Mouse (Mus musculus) frontal cortex, adult (tissue): Measurements from ENCODE around the gene Pmm2.

Source experiments
- ATAC-seq: cut with Nextera tagmentation; 2 replicates; pipeline ENCODE4 v1.9.2; 2017; ENCODE audit warnings: mild to moderate bottlenecking, moderate library complexity, mixed read lengths; ENCODE audit not compliant: low TSS enrichment

The Pmm2 gene

GRCm38 (mm10) chr16:8637217-8638051 lies at the start of gene Pmm2, which contains the start of gene Tmem186:
Gene Pmm2 (plus strand): TSS chr16:8637674.
Gene Tmem186 (minus strand): TSS chr16:8637712.
- ATAC-seq = peak; percentile 96

GRCm38 (mm10) chr16:8595411-8595810 lies 42.1 kb upstream of the Pmm2 start:
- ATAC-seq = peak; percentile 74

GRCm38 (mm10) chr16:8596336-8596735 lies 41.1 kb upstream of the Pmm2 start:
- peak; percentile 77 for ATAC-seq

- no peak for ATAC-seq
Observed at GRCm38 (mm10) chr16:8597516-8597915, 40.0 kb upstream of the Pmm2 start.

GRCm38 (mm10) chr16:8603789-8604188 lies 33.7 kb upstream of the Pmm2 start:
- ATAC-seq = no peak

- ATAC-seq = no peak
Observed at GRCm38 (mm10) chr16:8610397-8610796, 27.1 kb upstream of the Pmm2 start.

- ATAC-seq = no peak
Observed at GRCm38 (mm10) chr16:8612214-8613005, 25.1 kb upstream of the Pmm2 start.

- ATAC-seq = no peak
Observed at GRCm38 (mm10) chr16:8613039-8613438, 24.4 kb upstream of the Pmm2 start.

- ATAC-seq = no peak
Observed at GRCm38 (mm10) chr16:8613447-8613846, 24.0 kb upstream of the Pmm2 start.

GRCm38 (mm10) chr16:8619659-8620314 lies 17.7 kb upstream of the Pmm2 start:
- ATAC-seq = no peak

- ATAC-seq = no peak
Observed at GRCm38 (mm10) chr16:8620315-8621115, 17.0 kb upstream of the Pmm2 start.

- no peak for ATAC-seq
Observed at GRCm38 (mm10) chr16:8630419-8630818, 7.1 kb upstream of the Pmm2 start.

GRCm38 (mm10) chr16:8631428-8631827 lies 6.0 kb upstream of the Pmm2 start:
- no peak for ATAC-seq

GRCm38 (mm10) chr16:8636867-8637216 lies 632 bp upstream of the Pmm2 start:
- ATAC-seq = no peak; the same call in 1 of the 2 replicates

GRCm38 (mm10) chr16:8638131-8638530 lies 657 bp downstream of the Pmm2 start:
- ATAC-seq = no peak

GRCm38 (mm10) chr16:8639466-8640191 lies 2.2 kb downstream of the Pmm2 start:
- no peak for ATAC-seq

- peak; percentile 85 for ATAC-seq
Observed at GRCm38 (mm10) chr16:8643855-8644254, 6.4 kb downstream of the Pmm2 start.

- 0 out of 2 replicates have a peak, but pooled peaks have one; percentile 41 for ATAC-seq
Observed at GRCm38 (mm10) chr16:8645546-8645945, 8.1 kb downstream of the Pmm2 start.

- ATAC-seq = no peak
Observed at GRCm38 (mm10) chr16:8650007-8650406, 12.5 kb downstream of the Pmm2 start.

GRCm38 (mm10) chr16:8655108-8655507 lies 17.6 kb downstream of the Pmm2 start:
- no peak for ATAC-seq

GRCm38 (mm10) chr16:8655599-8655998 lies 18.1 kb downstream of the Pmm2 start:
- ATAC-seq = no peak
